Mouse (Mus musculus) ZHBTc4 (cell line): ENCODE measurements around the gene Dst.

Experiments used
- DNase-seq: peaks from one replicate; pipeline ENCODE4 v3.0.0-alpha.2; 2011; ENCODE audit warnings: low read depth, low spot score

Dst gene

GRCm38 (mm10) chr1:34023154-34023553 is 115.1 kb downstream of the Dst start:
- DNase-seq, result no peak

- no peak for DNase-seq
Observed at GRCm38 (mm10) chr1:34025879-34026278, 117.9 kb downstream of the Dst start.

- no peak for DNase-seq
Observed at GRCm38 (mm10) chr1:34028722-34029121, 120.7 kb downstream of the Dst start.

- DNase-seq, result no peak
Observed at GRCm38 (mm10) chr1:34030330-34031021, 122.5 kb downstream of the Dst start.

DNA sequence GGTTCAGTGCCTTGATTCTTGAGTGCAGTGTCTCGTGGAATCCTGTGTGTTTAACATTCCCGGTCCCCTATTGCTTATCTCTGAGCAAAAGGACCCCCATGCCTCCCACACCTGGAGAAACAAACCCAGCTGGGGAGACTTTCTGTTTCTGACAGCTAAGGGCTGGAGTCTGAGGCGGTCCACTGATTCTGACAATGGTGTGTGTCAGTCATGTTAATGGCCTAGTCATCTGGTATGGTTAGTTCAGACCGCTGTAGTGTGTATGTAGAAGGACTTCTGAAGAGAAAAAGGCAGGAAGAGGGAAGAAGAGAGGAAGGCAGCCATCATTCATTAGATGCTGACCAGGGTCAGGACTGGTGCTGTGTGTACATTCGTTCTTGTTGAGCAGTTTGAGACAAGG is 125.0 kb downstream of the Dst start:
- no peak for DNase-seq

- DNase-seq, result no peak
Observed at GRCm38 (mm10) chr1:34033478-34033877, 125.5 kb downstream of the Dst start.

DNA sequence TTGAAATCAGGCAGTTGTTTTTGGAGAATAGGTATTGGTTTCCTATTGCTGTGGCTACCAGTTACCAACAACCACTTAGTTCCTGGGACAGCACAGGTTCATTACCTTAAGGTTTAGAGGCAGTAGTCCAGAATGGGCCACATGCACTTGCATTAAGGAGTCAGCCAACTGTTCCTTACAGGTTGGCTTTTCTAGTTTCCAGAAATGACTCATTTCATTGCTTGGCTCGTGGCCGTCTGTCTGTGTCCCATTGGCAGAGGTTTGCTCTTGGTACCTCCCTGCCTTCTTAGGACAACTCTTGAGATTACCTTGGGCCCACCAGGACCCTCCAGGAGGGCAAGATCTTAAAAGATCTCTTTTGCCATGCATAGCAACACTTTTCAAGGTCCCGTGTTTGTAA is 125.9 kb downstream of the Dst start:
- no peak for DNase-seq

DNA sequence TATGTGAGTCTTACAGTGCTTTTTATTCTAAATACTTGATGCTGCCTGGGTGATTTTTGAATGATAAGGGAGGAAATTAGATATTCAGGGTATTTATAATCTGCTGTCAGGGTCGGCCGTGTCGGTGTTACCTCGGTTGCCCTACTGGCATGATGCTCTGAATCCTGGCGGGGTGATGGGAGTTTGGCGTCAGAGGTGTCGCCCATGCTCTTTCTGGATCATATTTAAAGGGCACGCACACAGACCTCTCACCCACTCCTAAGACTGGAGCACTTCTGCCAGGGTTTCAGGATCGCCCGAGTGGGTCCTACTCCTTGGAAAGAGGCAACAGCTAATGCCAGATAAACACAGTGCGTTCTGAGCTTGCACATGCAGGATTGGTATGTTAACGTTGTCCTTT is 128.1 kb downstream of the Dst start:
- no peak for DNase-seq

GRCm38 (mm10) chr1:34038571-34038970 is 130.5 kb downstream of the Dst start:
- DNase-seq, result peak; percentile 87

DNA sequence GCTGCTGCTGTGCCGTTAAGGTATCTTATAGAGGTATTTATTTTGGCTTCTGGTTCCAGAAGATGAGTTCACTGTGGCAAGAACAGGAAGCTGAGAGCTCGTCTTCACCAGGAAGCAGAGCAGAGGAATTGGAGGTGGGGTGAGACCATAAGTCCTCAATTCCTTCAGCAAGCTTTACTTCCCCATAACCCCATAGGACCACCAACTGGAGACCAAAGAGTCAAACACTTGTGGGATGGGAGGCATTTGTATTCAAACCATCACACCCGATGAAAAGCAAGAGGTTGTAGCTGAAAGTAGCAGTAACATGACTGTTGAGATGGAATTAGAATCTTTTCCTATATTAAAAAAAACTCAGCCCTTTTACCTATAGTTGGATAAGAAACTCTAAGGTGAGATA is 132.0 kb downstream of the Dst start:
- no peak for DNase-seq

- peak; percentile 87 for DNase-seq
Observed at GRCm38 (mm10) chr1:34040901-34041721, 133.1 kb downstream of the Dst start.

GRCm38 (mm10) chr1:34042299-34042698 is 134.3 kb downstream of the Dst start:
- DNase-seq, result no peak

DNA sequence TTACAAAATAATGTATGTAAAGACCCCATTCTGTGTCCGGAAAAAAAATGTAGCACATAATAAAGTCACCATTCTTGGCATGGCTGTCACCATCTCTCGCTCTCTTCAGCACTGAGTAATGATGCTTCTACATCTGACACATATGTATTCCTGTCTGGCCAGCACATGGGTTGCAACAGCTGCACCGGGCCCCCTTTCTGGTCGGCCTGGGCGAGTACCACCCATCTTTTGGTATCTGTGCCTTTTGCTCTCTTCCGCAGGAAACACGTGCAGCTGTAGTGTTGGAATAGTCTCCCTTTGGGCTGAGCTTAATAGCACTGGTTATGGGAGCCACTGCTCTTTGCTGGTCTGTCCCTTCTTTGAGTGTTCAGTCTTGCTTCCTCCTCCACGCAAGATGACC is 135.3 kb downstream of the Dst start:
- no peak for DNase-seq

- DNase-seq, result no peak
Observed at GRCm38 (mm10) chr1:34043836-34044550, 136.0 kb downstream of the Dst start.

DNA sequence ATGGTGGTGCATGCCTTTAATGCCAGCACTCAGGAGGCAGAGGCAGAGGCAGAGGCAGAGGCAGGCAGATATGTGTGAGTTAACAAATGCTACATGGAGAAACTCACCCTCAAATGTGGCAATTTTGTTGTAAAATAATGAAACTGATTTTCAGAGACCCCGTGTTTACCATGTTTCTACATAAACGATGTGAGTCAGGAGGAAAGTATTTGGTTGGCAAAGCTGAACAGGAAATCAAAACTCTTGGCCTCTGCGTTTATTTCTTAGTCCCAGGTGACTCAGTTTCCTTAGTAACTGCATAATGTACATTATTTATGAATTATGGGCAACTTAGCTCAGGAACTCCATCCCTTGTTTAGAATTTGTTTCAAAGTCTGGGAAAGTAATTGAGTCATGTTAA is 136.7 kb downstream of the Dst start:
- no peak for DNase-seq

DNA sequence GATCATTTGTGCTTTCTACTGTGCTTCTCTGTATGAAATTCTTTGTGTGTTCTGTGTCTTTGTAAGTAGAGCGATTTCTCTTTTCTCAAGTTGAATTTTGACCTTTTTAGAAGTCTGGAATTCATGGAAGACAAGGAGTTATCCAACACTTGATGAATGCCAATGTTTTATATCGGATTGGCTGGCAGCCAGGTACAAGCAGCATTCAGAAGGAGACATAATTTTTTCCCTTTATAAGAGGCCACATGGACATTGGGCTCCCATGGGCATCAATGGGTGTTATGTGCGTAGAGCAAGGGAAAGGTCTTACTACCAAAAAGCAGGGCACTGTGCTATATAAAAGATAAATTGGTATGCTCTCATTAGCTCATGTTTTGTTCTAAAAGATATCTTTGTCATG is 139.3 kb downstream of the Dst start:
- DNase-seq, result no peak

GRCm38 (mm10) chr1:34051251-34051650 is 143.2 kb downstream of the Dst start:
- no peak for DNase-seq

- DNase-seq, result no peak
Observed at GRCm38 (mm10) chr1:34052422-34052821, 144.4 kb downstream of the Dst start.

GRCm38 (mm10) chr1:34054970-34055369 is 146.9 kb downstream of the Dst start:
- no peak for DNase-seq

- DNase-seq, result peak; percentile 71
Observed at GRCm38 (mm10) chr1:34056658-34057057, 148.6 kb downstream of the Dst start.

GRCm38 (mm10) chr1:34059231-34059630 is 151.2 kb downstream of the Dst start:
- DNase-seq, result peak; percentile 74

GRCm38 (mm10) chr1:34060446-34060845 is 152.4 kb downstream of the Dst start:
- no peak for DNase-seq
